Comparison of ENCODE assay signal across 8 mouse cellular contexts in genomic region chr9:120569721-120570333, GRCm38 (mm10). TPM values are rescaled to one million over a fixed set of nuclear protein-coding genes. Genes with fewer than 3 reads are reported as not detected.
DNase-seq lines count a peak whose midpoint lies in the region; ATAC-seq lines count a peak whose summit lies in the region.

No protein-coding gene starts in this region.

- no peaks in the 10 kb centered on the region for H3K27me3 ChIP-seq in hindbrain, embryonic 11.5 days (ENCODE audit: control insufficient read depth, insufficient read depth, low read length)
- peaks cover 8% of the 10 kb centered on the region; the same call in 1 of the 2 replicates for H3K27me3 ChIP-seq in hindbrain, embryonic 13.5 days

- DNase-seq in hindbrain, embryonic 11.5 days (ENCODE audit: low spot score) = peak; percentile 49
- peak; percentile 36 for DNase-seq in 3134 (ENCODE audit: extremely low read depth, insufficient read length, low spot score)
- DNase-seq in B cell, adult 2 months = peak; percentile 54 to 64
- peak; percentile 69 for DNase-seq in embryo, embryonic 10.5 days (ENCODE audit: low spot score)
- DNase-seq in layer of hippocampus, postnatal 14 days (ENCODE audit: low spot score in 2 of 2) = peak; percentile 44 to 61
- peak; percentile 66 for DNase-seq in retina, embryonic 14.5 days (ENCODE audit: low spot score)
- no peak for DNase-seq in ovary, adult 18-20 months (ENCODE audit: low spot score)

- H3K36me3 ChIP-seq in hindbrain, embryonic 11.5 days (ENCODE audit: control insufficient read depth, insufficient read depth, low read length) = peaks cover 1% of the 10 kb centered on the region
- H3K36me3 ChIP-seq in hindbrain, embryonic 13.5 days = peaks cover 25% of the 10 kb centered on the region

- WGBS in hindbrain, embryonic 11.5 days = 62% methylated on average over 13 of the region's 13 CpGs
- WGBS in hindbrain, embryonic 13.5 days = 59% methylated on average over 13 of the region's 13 CpGs

- H3K27ac ChIP-seq in hindbrain, embryonic 11.5 days (ENCODE audit: low read depth, low read length) = no peak overlapping the region
- H3K27ac ChIP-seq in hindbrain, embryonic 13.5 days = no peak overlapping the region

- no peak for ATAC-seq in hindbrain, embryonic 11.5 days (ENCODE audit: low FRiP score)
- ATAC-seq in hindbrain, embryonic 13.5 days (ENCODE audit: low FRiP score) = no peak

- peaks cover 4% of the 10 kb centered on the region; the same call in 1 of the 2 replicates for H3K4me1 ChIP-seq in hindbrain, embryonic 11.5 days (replicated peaks; ENCODE audit: control insufficient read depth, insufficient read depth, low read length)
- H3K4me1 ChIP-seq in hindbrain, embryonic 13.5 days (replicated peaks) = peaks cover 25% of the 10 kb centered on the region

- H3K9ac ChIP-seq in hindbrain, embryonic 11.5 days (ENCODE audit: low read depth, low read length) = no peak overlapping the region
- H3K9ac ChIP-seq in hindbrain, embryonic 13.5 days = no peak overlapping the region

- H3K4me2 ChIP-seq in hindbrain, embryonic 11.5 days (replicated peaks; ENCODE audit: low read depth, low read length) = no peak overlapping the region
- no peak overlapping the region for H3K4me2 ChIP-seq in hindbrain, embryonic 13.5 days

- H3K4me3 ChIP-seq in hindbrain, embryonic 11.5 days (ENCODE audit: low read depth, low read length) = no peak overlapping the region
- no peak overlapping the region for H3K4me3 ChIP-seq in hindbrain, embryonic 13.5 days

- no peaks in the 10 kb centered on the region for H3K9me3 ChIP-seq in hindbrain, embryonic 11.5 days (ENCODE audit: control insufficient read depth, low read length)
- no peaks in the 10 kb centered on the region for H3K9me3 ChIP-seq in hindbrain, embryonic 13.5 days

RNA-seq across cellular contexts. Expression of gene Rpl14, which starts 1.4 kb away (rescaled TPM):
- polyA plus RNA-seq in hindbrain, embryonic 11.5 days (2014; fragmentation: Nextera tagmentation; extraction: Ambion mirVana) = 822 and 883 TPM in 2 replicates
- 481 and 484 TPM in 2 replicates for polyA plus RNA-seq in hindbrain, embryonic 13.5 days (2015; fragmentation: Nextera tagmentation; extraction: Ambion mirVana)
- total RNA-seq in layer of hippocampus, postnatal 14 days (2021) = 100 to 1,000 TPM; 266 to 268 TPM

RNA-seq across cellular contexts. Expression of gene Entpd3, which starts 30.2 kb away (rescaled TPM):
- 0.47 and 0.51 TPM in 2 replicates for polyA plus RNA-seq in hindbrain, embryonic 11.5 days (2014; fragmentation: Nextera tagmentation; extraction: Ambion mirVana)
- 1.2 and 1.6 TPM in 2 replicates for polyA plus RNA-seq in hindbrain, embryonic 13.5 days (2015; fragmentation: Nextera tagmentation; extraction: Ambion mirVana)
- total RNA-seq in layer of hippocampus, postnatal 14 days (2021) = 1 to 10 TPM; 4.7 to 5.1 TPM
